Comparison of ENCODE assay signal across 14 mouse cellular contexts in the genomic region with DNA sequence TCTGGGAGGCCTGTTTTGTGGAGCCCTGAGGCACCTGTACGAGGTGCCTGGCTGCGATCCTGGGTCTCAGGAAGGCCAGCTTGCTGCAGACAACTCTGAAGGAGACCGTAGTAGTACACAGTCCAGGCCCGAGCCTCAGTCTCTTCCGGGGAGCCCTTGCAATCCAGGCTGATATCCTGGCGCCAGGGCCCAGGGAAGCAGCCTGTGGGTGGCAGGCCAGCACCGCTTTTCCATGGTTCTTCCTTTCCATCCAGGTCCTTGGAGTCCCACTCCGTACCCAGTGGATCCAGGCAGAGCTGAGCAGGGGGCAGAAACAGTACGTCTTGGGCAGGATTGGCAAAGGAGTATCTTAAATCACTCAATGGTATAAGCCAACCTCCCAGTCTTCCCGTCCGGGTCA. TPM values are rescaled to one million over a fixed set of nuclear protein-coding genes. Genes with fewer than 3 reads are reported as not detected.
A peak's percentile ranks its signal among the peaks of the same experiment; 100 is the strongest.
DNase-seq lines count a peak whose midpoint lies in the region; ATAC-seq lines count a peak whose summit lies in the region.
"Had no signal": no experiment of that assay in that cellular context is flagged by ENCODE, and none has a peak within 500 bp of the region (broad histone marks: within the 10 kb centered on the region; RNA-seq: fewer than 3 reads in every experiment).

No protein-coding gene starts in this region.

- H3K9ac ChIP-seq in heart, embryonic 12.5 days: peak overlapping the region; percentile 42; the same call in 1 of the 2 replicates
- no peak overlapping the region; the same call in 1 of the 2 replicates for H3K9ac ChIP-seq in kidney, embryonic 14.5 days (ENCODE audit: low read depth, low read length)

- 64% methylated on average over 11 of the region's 11 CpGs for WGBS in heart, embryonic 12.5 days
- WGBS in kidney, embryonic 14.5 days: 48% methylated on average over 11 of the region's 11 CpGs

- H3K4me2 ChIP-seq in heart, embryonic 12.5 days: no peak overlapping the region
- no peak overlapping the region for H3K4me2 ChIP-seq in kidney, embryonic 14.5 days (replicated peaks; ENCODE audit: low read depth, low read length)
- H3K4me2 ChIP-seq: heart, embryonic 11.5 days had no signal

- H3K36me3 ChIP-seq in heart, embryonic 12.5 days: no peaks in the 10 kb centered on the region
- H3K36me3 ChIP-seq in kidney, embryonic 14.5 days (ENCODE audit: control insufficient read depth, insufficient read depth, low read length): no peaks in the 10 kb centered on the region

- no peak for ATAC-seq in heart, embryonic 12.5 days (ENCODE audit: insufficient number of reproducible peaks, low FRiP score)
- no peak for ATAC-seq in kidney, embryonic 14.5 days (ENCODE audit: low FRiP score, low TSS enrichment)

- H3K4me1 ChIP-seq in heart, embryonic 12.5 days (replicated peaks): peaks cover 37% of the 10 kb centered on the region
- peaks cover 21% of the 10 kb centered on the region for H3K4me1 ChIP-seq in kidney, embryonic 14.5 days (ENCODE audit: control insufficient read depth, insufficient read depth, low read length)

- no peak overlapping the region for H3K4me3 ChIP-seq in heart, embryonic 12.5 days
- H3K4me3 ChIP-seq in kidney, embryonic 14.5 days (ENCODE audit: low read length): no peak overlapping the region
- H3K4me3 ChIP-seq: erythroblast, embryonic 14.5 days; left cerebral cortex, adult 2 months; megakaryocyte, embryonic 14.5 days had no signal

- no peak for DNase-seq in heart, adult 9 months (ENCODE audit: low spot score in 2 of 2)
- peak; percentile 15 for DNase-seq in kidney, postnatal 10 days
- peak; percentile 18 for DNase-seq in ovary, postnatal 36 days (ENCODE audit: low spot score)
- no peak for DNase-seq in ovary, adult 18-20 months (ENCODE audit: low spot score)
- DNase-seq in embryo, embryonic 11 days: no peak
- DNase-seq: cerebellum, adult 11-12 months; lung, adult 18-20 months; thymus, adult 2 months had no signal

- no peaks in the 10 kb centered on the region for H3K9me3 ChIP-seq in heart, embryonic 12.5 days (replicated peaks)
- no peaks in the 10 kb centered on the region for H3K9me3 ChIP-seq in kidney, embryonic 14.5 days (ENCODE audit: control insufficient read depth, low read length)
- H3K9me3 ChIP-seq: megakaryocyte, embryonic 14.5 days had no signal

- no peaks in the 10 kb centered on the region; the same call in 1 of the 2 replicates for H3K27me3 ChIP-seq in heart, embryonic 12.5 days (replicated peaks)
- 0 out of 2 replicates have a peak, but pooled peaks cover 3% of the 10 kb centered on the region for H3K27me3 ChIP-seq in kidney, embryonic 14.5 days (ENCODE audit: control insufficient read depth, insufficient read depth, low read length)

- H3K27ac ChIP-seq in heart, embryonic 12.5 days (ENCODE audit: poor library complexity, severe bottlenecking): no peak overlapping the region
- no peak overlapping the region for H3K27ac ChIP-seq in kidney, embryonic 14.5 days (ENCODE audit: low read depth, low read length)
- H3K27ac ChIP-seq: left cerebral cortex, adult 2 months had no signal

RNA-seq across cellular contexts. Expression of gene Carns1, which starts 2.4 kb away (rescaled TPM):
- 2.5 and 3.6 TPM in 2 replicates for polyA plus RNA-seq in heart, embryonic 12.5 days (2016; fragmentation: Nextera tagmentation; extraction: Ambion mirVana)
- 1.7 and 1.9 TPM in 2 replicates for polyA plus RNA-seq in kidney, embryonic 14.5 days (2014; fragmentation: Nextera tagmentation; extraction: Ambion mirVana)
- polyA plus RNA-seq: erythroblast, embryonic 14.5 days had no signal

RNA-seq across cellular contexts. Expression of gene Rps6kb2, which starts 9.8 kb away (rescaled TPM):
- polyA plus RNA-seq in heart, embryonic 12.5 days (2016; fragmentation: Nextera tagmentation; extraction: Ambion mirVana): 52.9 and 55.7 TPM in 2 replicates
- polyA plus RNA-seq in kidney, embryonic 14.5 days (2014; fragmentation: Nextera tagmentation; extraction: Ambion mirVana): 33.4 and 42.0 TPM in 2 replicates

RNA-seq across cellular contexts. Expression of gene Tbc1d10c, which starts 18.2 kb away (rescaled TPM):
- 1.5 and 1.6 TPM in 2 replicates for polyA plus RNA-seq in heart, embryonic 12.5 days (2016; fragmentation: Nextera tagmentation; extraction: Ambion mirVana)
- 2.7 and 3.2 TPM in 2 replicates for polyA plus RNA-seq in kidney, embryonic 14.5 days (2014; fragmentation: Nextera tagmentation; extraction: Ambion mirVana)

RNA-seq across cellular contexts. Expression of gene Ppp1ca, which starts 18.9 kb away (rescaled TPM):
- 627 and 649 TPM in 2 replicates for polyA plus RNA-seq in heart, embryonic 12.5 days (2016; fragmentation: Nextera tagmentation; extraction: Ambion mirVana)
- 987 and 1,041 TPM in 2 replicates for polyA plus RNA-seq in kidney, embryonic 14.5 days (2014; fragmentation: Nextera tagmentation; extraction: Ambion mirVana)

RNA-seq across cellular contexts. Expression of gene Ptprcap, which starts 19.5 kb away (rescaled TPM):
- polyA plus RNA-seq in heart, embryonic 12.5 days (2016; fragmentation: Nextera tagmentation; extraction: Ambion mirVana): 0.73 and 1.1 TPM in 2 replicates
- polyA plus RNA-seq in kidney, embryonic 14.5 days (2014; fragmentation: Nextera tagmentation; extraction: Ambion mirVana): 0.57 and 0.80 TPM in 2 replicates

Comparison
In these comparisons a context has a peak if more than half of its experiments do, and no peak if none do; other contexts are left out.
1. DNase-seq: peak in kidney, postnatal 10 days (single experiment) and ovary, postnatal 36 days (single experiment); none in heart, adult 9 months (0 of 2), ovary, adult 18-20 months (single experiment) and embryo, embryonic 11 days (single experiment).